ENCODE assay signal across 22 mouse cellular contexts in genomic region chr2:91031216-91031615, GRCm38 (mm10).
"Had no signal": no experiment of that assay in that cellular context is flagged by ENCODE, and none has a peak within 500 bp of the region (broad histone marks: within the 10 kb centered on the region; RNA-seq: fewer than 3 reads in every experiment).

No protein-coding gene starts in this region.

- H3K36me3 ChIP-seq: kidney, embryonic 15.5 days; limb, embryonic 12.5 days; limb, embryonic 15.5 days; liver, embryonic 15.5 days; stomach, embryonic 15.5 days had no signal

- H3K27ac ChIP-seq: kidney, embryonic 15.5 days; left cerebral cortex, adult 2 months; limb, embryonic 12.5 days; limb, embryonic 15.5 days; liver, embryonic 15.5 days; stomach, embryonic 15.5 days had no signal

- H3K4me1 ChIP-seq: kidney, embryonic 15.5 days; limb, embryonic 12.5 days; stomach, embryonic 15.5 days had no signal

- H3K27me3 ChIP-seq: kidney, embryonic 15.5 days; limb, embryonic 12.5 days; limb, embryonic 15.5 days; liver, embryonic 12.5 days; liver, embryonic 15.5 days; stomach, embryonic 15.5 days had no signal

- DNase-seq: kidney, adult 8-10 months; kidney, postnatal 10 days; kidney, postnatal 36 days; layer of hippocampus, postnatal 36 days; left cerebral cortex, postnatal 4 days; lung, adult 2 months; lung, postnatal 14 days; lung, postnatal 4 days; midbrain, embryonic 14.5 days; right cerebral cortex, adult 18-20 months; right cerebral cortex, postnatal 25 days; spleen, adult 18-20 months; thymus, adult 2 months; thymus, postnatal 14 days; thymus, postnatal 4 days had no signal

- H3K4me3 ChIP-seq: kidney, embryonic 15.5 days; left cerebral cortex, adult 2 months; limb, embryonic 12.5 days; limb, embryonic 15.5 days; liver, embryonic 12.5 days; liver, embryonic 15.5 days; stomach, embryonic 15.5 days had no signal
